Mouse (Mus musculus) stomach, postnatal 0 days (tissue): Measurements from ENCODE around the gene Lbp.

Experiments used
- CTCF ChIP-seq: IDR thresholded peaks from 2 replicates; pipeline ENCODE4 v1.5.1; 2016; ENCODE audit warnings: antibody characterized with exemption, low read depth, mild to moderate bottlenecking, moderate library complexity
- EP300 ChIP-seq: optimal IDR thresholded peaks from 2 replicates; pipeline ENCODE3; 2016; ENCODE audit warnings: antibody characterized with exemption

DNA sequence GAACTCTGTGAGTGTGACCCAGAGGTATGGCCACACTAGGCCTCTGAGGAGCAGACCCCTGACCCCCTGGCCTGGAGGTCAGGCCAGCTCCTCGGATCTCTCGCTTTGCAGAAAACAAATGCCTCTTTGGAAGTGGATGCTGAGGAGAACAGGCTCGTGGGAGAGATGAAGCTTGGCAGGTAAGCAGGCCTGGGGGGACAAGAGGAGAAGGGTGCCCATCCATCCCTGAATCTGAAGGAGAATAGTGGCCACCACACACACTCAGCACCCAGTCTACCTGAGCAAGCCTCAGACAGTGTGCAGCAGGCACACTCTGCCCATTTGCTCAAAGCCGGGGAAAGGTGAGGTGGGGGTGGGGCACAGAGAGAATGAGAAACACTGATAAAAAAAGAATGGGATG is 30.5 kb upstream of the Lbp start:
- TF ChIP-seq EP300 (no peak), CTCF (no peak)
